Mouse (Mus musculus) mouse trophoblast stem cell (cell line): ENCODE measurements around the gene Gm49318.

Experiments used
- in situ Hi-C, 2 experiments: fragments of 300-500 bp; cut with MseI, MboI; formaldehyde crosslinking; loops; 2 replicates in 1 of 2; 3 replicates in 1 of 2; pipeline ENCODE4 v1.15.1; 2025

Gm49318 gene

DNA sequence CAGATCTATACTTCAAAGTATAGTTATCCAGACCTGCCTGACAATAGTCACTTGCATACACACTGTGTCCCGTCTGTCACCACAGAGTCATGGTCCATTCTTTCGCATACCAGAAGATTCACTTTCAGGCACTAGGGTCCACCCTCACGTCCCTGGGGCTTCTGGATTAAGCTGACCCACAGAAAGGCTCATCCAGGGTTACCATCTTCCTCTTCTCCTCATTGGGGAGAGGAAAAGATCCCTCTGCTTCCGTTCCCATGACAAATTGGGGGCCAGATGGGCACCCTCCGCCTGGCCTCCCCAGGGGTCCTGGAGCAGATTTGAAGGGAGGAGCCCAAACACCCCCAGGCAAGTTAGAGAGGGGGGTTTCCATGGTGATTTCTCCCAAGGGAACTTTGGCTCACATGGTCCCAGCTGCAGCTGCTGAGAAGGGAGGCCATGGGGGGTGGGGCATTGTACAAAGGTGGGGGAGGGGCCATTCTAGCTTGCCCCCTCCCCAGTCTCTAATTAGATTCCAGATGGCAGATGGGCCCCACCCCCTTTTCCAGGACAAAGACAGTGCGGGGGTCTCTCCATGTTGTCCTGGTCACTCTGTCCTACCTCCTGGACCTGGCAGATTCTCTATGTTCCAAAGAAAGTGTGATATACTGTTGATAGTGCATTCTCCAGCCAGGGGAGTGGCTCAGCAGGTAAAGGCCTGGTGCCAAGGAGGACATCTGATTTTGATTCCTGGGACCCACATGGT, 35.6 kb downstream of the Gm49318 start:
- in situ Hi-C loops = no loop called here

- in situ Hi-C loops = no loop called here
Measured at GRCm38 (mm10) chr9:22030386-22030785, 40.7 kb downstream of the Gm49318 start.

GRCm38 (mm10) chr9:22028467-22028866, 42.6 kb downstream of the Gm49318 start:
- in situ Hi-C loops = no loop called here

- in situ Hi-C loops = no loop called here
Measured at GRCm38 (mm10) chr9:22024592-22024991, 46.5 kb downstream of the Gm49318 start.

DNA sequence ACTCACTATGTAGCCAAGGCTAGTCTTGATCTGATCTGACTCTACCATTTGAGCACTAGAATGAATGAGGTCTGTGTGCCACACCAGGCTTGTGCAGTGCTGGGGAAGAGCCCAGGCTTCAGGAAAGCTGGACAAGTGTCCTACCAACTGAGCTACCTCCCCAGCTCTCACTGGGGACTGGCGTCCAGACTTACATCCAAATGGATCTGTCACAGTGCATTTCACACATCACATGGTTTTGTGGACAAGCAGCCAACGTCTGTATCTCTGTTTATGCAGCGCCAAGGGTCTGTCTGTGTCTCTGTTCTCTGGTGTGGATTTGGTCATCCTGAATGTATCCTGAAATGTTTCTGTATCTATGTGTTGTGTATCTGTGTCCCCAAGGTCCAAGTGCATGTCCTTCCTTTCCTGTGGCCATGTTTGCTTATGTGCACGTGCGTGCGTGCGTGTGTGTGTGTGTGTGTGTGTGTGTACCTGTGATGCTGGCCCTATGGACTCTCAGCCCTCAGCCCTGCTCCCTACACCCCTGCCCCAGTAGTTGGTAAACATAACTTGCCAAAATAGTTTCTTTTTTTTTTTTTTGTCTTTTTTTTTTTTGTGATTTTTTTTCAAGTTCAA, 53.7 kb downstream of the Gm49318 start:
- in situ Hi-C loops = no loop called here

GRCm38 (mm10) chr9:22016245-22016644, 54.8 kb downstream of the Gm49318 start:
- in situ Hi-C loops = no loop called here

- in situ Hi-C loops = no loop called here
Measured at GRCm38 (mm10) chr9:22012731-22013130, 58.3 kb downstream of the Gm49318 start.

DNA sequence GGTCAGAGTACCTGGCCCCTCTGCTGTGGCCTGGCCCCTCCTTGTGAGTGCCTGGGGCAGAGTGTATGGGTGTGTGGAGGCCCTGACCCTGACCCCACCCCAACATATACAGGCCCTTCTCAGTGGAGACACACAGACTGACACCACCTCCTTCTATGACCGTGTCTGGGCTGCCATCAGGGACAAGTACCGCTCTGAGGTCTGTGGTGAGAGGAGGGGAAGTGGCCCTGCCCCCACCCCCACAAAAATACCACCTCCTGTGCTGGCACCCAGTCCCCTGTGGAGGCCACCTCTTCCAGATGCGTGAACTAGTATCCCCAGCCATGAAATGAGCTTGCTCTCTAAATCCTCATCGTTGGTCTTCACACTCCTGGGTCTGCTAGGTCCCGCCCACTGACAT, 60.0 kb downstream of the Gm49318 start:
- in situ Hi-C loops = no loop called here

- in situ Hi-C loops = no loop called here
Measured at GRCm38 (mm10) chr9:22004546-22004945, 66.5 kb downstream of the Gm49318 start.

GRCm38 (mm10) chr9:22003163-22003554, 67.9 kb downstream of the Gm49318 start:
- in situ Hi-C loops = no loop called here

DNA sequence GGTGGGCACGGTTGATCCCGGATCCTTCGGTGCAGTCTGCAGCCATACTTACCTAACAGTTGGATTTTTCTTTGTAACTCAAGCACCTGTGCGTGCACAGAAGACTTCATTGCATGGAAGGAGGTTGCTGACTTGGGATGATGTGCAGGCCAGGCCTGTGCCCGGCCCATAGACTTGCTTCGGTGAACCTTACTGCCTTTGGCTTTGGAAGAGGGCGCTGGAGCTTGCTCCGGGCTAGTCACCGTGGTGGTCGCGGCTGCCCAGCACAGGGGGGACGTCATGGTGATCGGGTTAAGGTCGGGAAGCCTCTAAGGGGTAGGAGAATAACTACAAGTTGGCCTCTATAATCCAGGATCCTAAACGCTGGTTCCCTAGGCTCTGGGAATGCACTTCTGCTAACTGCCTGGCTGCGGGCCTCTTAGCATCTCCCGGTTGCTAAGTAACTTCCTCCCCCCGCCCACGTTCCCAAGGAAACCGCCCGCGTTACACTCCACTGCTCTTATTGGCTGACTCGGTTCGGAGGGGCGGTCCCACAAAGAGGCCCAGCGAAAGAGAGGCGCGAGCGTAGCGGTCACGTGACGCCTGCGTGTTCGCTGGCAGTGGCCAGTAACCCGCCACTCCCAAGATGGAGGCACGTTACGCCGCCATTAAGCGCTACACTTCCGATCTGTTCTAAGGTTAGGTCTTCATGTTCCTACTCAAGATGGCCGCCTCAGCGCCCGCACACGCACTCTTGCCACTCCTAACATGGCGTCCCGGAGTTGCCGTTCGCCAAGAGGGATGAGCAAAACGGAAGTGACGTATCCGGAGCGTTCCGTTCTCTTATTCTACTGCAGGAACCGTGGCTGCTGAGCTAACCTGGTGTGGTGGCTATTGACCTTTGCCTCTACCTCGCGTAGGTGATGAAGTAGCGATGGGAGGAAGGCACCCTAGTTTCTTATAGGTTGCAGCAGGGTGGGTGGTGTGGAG, 68.6 kb downstream of the Gm49318 start, which contains the start of the genes Ccdc151 and Prkcsh:
Ccdc151 (minus strand) TSS at position 441 of the 969 bp plus-strand sequence.
Prkcsh (plus strand) TSS at position 613 of the 969 bp plus-strand sequence.
- in situ Hi-C loops = no loop called here

- in situ Hi-C loops = no loop called here
Measured at GRCm38 (mm10) chr9:22001633-22002032, 69.4 kb downstream of the Gm49318 start.

DNA sequence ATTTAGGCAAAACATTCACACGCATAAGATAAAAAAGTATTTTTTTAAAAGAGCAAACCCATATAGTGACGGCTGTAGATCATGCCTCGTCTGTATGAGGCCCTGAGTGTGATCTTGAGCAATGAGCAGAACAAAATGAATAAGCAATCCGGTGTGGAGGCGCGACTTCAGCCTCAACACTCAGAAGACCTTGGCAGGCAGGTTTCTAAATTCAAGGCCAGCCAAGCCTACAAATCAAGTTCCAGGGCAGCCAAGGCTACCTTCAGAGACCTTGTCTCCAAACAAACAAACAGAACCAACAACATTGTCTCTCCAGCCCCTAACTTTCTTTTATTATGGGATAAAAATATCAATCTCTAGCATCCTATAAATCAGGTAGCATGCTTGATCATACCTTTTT, 70.8 kb downstream of the Gm49318 start:
- in situ Hi-C loops = no loop called here

- in situ Hi-C loops = no loop called here
Measured at GRCm38 (mm10) chr9:21996178-21996867, 74.7 kb downstream of the Gm49318 start.

DNA sequence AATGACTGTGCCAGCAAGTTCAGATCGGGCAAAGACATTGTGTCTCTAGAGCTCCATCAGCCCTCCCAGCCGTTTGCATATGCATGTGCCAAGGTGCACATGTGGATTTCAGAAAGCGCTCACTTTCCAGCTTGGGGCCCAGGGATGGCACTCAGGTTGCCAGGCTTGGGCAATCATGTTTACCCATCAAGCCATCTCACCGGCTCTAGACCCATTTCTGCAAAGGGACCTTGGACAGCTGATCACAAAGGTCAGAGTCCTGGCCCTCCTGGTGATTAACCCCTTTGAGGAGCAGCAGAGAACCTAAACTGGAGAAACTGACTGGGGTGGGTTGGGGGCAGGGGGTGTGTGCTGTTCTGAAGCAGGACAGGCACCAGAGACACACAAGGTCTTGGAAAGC, 78.8 kb downstream of the Gm49318 start:
- in situ Hi-C loops = no loop called here

DNA sequence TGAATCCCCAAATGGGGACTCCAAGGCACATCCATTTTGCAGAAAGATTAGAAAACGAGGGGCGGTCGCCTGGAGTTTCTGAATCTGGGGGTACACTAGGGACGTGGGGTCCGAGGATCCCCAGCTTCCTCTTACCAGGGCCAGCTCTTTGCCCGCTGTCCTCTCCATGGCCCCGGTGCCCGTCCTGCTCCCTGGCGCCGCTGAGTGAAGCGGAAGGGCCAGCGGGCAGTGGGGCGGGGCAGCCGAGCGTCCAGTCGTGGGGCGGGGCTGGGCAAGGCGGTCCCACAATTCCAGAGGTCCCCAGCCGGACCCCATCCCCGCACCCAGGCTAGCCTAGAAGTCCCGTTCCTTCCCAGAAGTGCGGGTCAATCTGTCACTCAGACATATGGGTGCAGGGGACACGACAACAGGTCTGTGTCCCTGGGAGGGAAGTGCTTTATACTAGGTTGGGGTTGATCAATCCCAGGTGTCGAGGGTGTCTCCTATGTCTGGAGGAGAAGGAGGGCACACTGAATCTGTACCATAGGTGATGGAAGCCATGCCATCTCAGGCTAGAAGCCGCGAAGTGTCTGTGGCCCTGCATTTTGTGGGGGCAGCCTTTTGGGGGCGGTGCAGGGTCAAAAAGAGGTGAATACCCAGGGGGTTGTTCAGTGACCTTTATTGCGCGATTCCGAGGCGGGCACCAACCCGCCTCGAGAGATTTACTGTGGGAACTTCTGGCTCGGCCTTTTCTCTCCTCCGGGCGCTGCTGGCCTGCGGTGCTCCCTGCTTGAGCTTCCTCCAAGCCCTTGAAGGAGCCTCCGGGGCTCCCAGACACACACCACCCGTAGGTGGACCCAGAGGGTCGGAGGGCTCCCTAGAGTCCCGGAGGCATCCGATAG, 81.6 kb downstream of the Gm49318 start, which contains the start of gene Rgl3:
Rgl3 (minus strand) TSS at position 217 of the 881 bp plus-strand sequence.
- in situ Hi-C loops = no loop called here

- in situ Hi-C loops = no loop called here
Measured at GRCm38 (mm10) chr9:21988421-21989101, 82.5 kb downstream of the Gm49318 start.

DNA sequence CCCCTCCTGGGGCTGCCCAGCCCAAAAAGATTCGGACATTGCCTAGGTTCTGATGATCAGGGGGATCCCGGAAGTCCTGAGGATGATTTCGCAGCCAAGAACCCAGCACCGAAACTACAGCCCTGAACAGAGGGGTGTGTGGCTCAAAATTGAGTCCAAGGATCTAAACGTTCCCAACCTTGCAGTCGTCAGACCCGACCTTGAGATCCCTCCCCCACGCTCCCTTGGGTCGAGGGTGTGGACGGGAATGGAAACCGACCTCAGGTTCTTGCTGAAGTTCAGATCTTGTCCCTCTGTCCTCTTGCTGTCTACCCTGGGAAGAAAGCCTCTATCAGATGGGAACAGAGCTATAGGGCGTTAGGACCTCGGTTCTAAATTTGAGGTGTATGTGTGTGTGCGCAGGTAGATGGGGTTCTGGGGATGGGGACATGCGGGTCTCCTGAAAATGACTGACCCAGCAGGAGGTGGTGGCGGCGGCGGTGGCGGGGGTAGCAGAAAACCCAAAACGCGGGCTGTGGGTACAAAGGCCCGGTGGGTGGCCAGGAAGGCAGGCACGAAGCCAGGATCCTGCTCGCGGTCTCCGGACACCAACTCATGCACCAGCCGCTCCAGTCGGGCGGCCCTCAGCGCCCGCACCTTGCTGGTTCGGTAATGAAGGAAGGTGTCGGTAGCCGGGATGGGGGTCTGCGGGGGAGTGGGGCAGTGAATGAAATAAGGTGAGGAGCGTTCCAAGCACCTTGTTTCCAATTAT, 83.3 kb downstream of the Gm49318 start:
- in situ Hi-C loops = no loop called here
